Mouse (Mus musculus): ENCODE data around the gene Rsu1. TPM values are rescaled to one million over a fixed set of nuclear protein-coding genes. Genes with fewer than 3 reads are reported as not detected.
"Not testable (repeated sequence)": the region's sequence is repeated elsewhere in the genome, so short reads cannot be mapped to it uniquely, and the experiment has no call there.

The Rsu1 gene
- total RNA-seq, 4 experiments from 2014 or later = 64.5 to 81.6 (median 74.6) TPM

GRCm38 (mm10) chr2:13224546-13224945, 46.7 kb downstream of the Rsu1 start:
- no peak for DNase-seq

GRCm38 (mm10) chr2:13223451-13223850, 47.8 kb downstream of the Rsu1 start:
- no peak for DNase-seq

GRCm38 (mm10) chr2:13220141-13220540, 51.1 kb downstream of the Rsu1 start:
- DNase-seq = no peak

- DNase-seq = no peak
These were observed 53.1 kb downstream of the Rsu1 start for GRCm38 (mm10) chr2:13218112-13218511.

GRCm38 (mm10) chr2:13206825-13207224, 64.4 kb downstream of the Rsu1 start:
- no peak for DNase-seq

GRCm38 (mm10) chr2:13206367-13206766, 64.8 kb downstream of the Rsu1 start:
- DNase-seq = no peak

- no peak for DNase-seq
These were observed 68.3 kb downstream of the Rsu1 start for GRCm38 (mm10) chr2:13202805-13203475.

GRCm38 (mm10) chr2:13199713-13200112, 71.5 kb downstream of the Rsu1 start:
- DNase-seq = no peak

GRCm38 (mm10) chr2:13199033-13199432, 72.2 kb downstream of the Rsu1 start:
- no peak for DNase-seq

GRCm38 (mm10) chr2:13195540-13195939, 75.7 kb downstream of the Rsu1 start:
- DNase-seq = no peak

- DNase-seq = no peak
These were observed 79.1 kb downstream of the Rsu1 start for GRCm38 (mm10) chr2:13192157-13192556.

GRCm38 (mm10) chr2:13190767-13191166, 80.4 kb downstream of the Rsu1 start:
- no peak for DNase-seq

- no peak for DNase-seq
These were observed 82.3 kb downstream of the Rsu1 start for GRCm38 (mm10) chr2:13188831-13189495.

- DNase-seq = no peak
These were observed 88.1 kb downstream of the Rsu1 start for GRCm38 (mm10) chr2:13183124-13183523.

- not testable (repeated sequence) for DNase-seq
These were observed 89.3 kb downstream of the Rsu1 start for GRCm38 (mm10) chr2:13181899-13182298.

GRCm38 (mm10) chr2:13177698-13178395, 93.4 kb downstream of the Rsu1 start:
- no peak for DNase-seq

GRCm38 (mm10) chr2:13176304-13176620, 95.0 kb downstream of the Rsu1 start:
- no peak for DNase-seq

GRCm38 (mm10) chr2:13175536-13176303, 95.5 kb downstream of the Rsu1 start:
- no peak for DNase-seq

GRCm38 (mm10) chr2:13174461-13174860, 96.8 kb downstream of the Rsu1 start:
- DNase-seq = no peak

- DNase-seq = no peak
These were observed 100.6 kb downstream of the Rsu1 start for GRCm38 (mm10) chr2:13170651-13171050.

GRCm38 (mm10) chr2:13169962-13170361, 101.3 kb downstream of the Rsu1 start:
- no peak for DNase-seq

- DNase-seq = no peak
These were observed 101.9 kb downstream of the Rsu1 start for GRCm38 (mm10) chr2:13169158-13169890.

Measured in adrenal gland, adult 8-10 months (tissue).